In genomic region chr2:25919972-25920371, GRCm38 (mm10) we compare ENCODE assay signal across 13 mouse cellular contexts. TPM values are rescaled to one million over a fixed set of nuclear protein-coding genes. Genes with fewer than 3 reads are reported as not detected.
DNase-seq lines count a peak whose midpoint lies in the region; ATAC-seq and TF ChIP-seq lines count a peak whose summit lies in the region.
"Had no signal": no experiment of that assay in that cellular context is flagged by ENCODE, and none has a peak within 500 bp of the region (broad histone marks: within the 10 kb centered on the region; RNA-seq: fewer than 3 reads in every experiment).

No protein-coding gene starts in this region.

- peak; percentile 42 to 46 for DNase-seq in cerebellum, adult 18-20 months
- DNase-seq in cerebellum, adult 8-10 months, result no peak
- peak; percentile 2 for DNase-seq in ovary, postnatal 14 days (ENCODE audit: low spot score)
- no peak for DNase-seq in ovary, adult 18-20 months (ENCODE audit: low spot score)
- no peak for DNase-seq in gastrocnemius, adult 18-20 months (ENCODE audit: low spot score)
- DNase-seq: adrenal gland, postnatal 10 days; gastrocnemius, postnatal 36 days; heart, postnatal 14 days; liver, embryonic 13.5 days had no signal

- no peak overlapping the region for H3K4me3 ChIP-seq in hindbrain, embryonic 13.5 days
- H3K4me3 ChIP-seq in hindbrain, embryonic 12.5 days, result no peak overlapping the region
- no peak overlapping the region for H3K4me3 ChIP-seq in intestine, postnatal 0 days (ENCODE audit: low read depth, low read length)
- H3K4me3 ChIP-seq: left cerebral cortex, adult 2 months; liver, embryonic 13.5 days had no signal

- no peak overlapping the region for H3K27ac ChIP-seq in hindbrain, embryonic 13.5 days
- no peak overlapping the region for H3K27ac ChIP-seq in hindbrain, embryonic 12.5 days
- no peak overlapping the region for H3K27ac ChIP-seq in intestine, postnatal 0 days (ENCODE audit: low read depth, low read length)
- H3K27ac ChIP-seq: left cerebral cortex, adult 2 months; liver, embryonic 13.5 days had no signal

- 75% methylated on average over 3 of the region's 3 CpGs for WGBS in hindbrain, embryonic 13.5 days
- 66% methylated on average over 3 of the region's 3 CpGs for WGBS in hindbrain, embryonic 12.5 days
- 42% methylated on average over 3 of the region's 3 CpGs for WGBS in intestine, postnatal 0 days

- H3K4me2 ChIP-seq in hindbrain, embryonic 13.5 days, result no peak overlapping the region
- H3K4me2 ChIP-seq in hindbrain, embryonic 12.5 days (replicated peaks), result no peak overlapping the region
- no peak overlapping the region for H3K4me2 ChIP-seq in intestine, postnatal 0 days (replicated peaks; ENCODE audit: low read depth)
- H3K4me2 ChIP-seq: liver, embryonic 13.5 days had no signal

- peaks cover 9% of the 10 kb centered on the region for H3K4me1 ChIP-seq in hindbrain, embryonic 13.5 days (replicated peaks)
- peaks cover 4% of the 10 kb centered on the region; the same call in 1 of the 2 replicates for H3K4me1 ChIP-seq in hindbrain, embryonic 12.5 days
- no peaks in the 10 kb centered on the region; the same call in 1 of the 2 replicates for H3K4me1 ChIP-seq in intestine, postnatal 0 days (replicated peaks; ENCODE audit: control insufficient read depth, insufficient read depth, low read length)
- H3K4me1 ChIP-seq: liver, embryonic 13.5 days had no signal

- H3K27me3 ChIP-seq in hindbrain, embryonic 13.5 days, result no peaks in the 10 kb centered on the region
- H3K27me3 ChIP-seq in hindbrain, embryonic 12.5 days, result no peaks in the 10 kb centered on the region
- H3K27me3 ChIP-seq in intestine, postnatal 0 days (replicated peaks; ENCODE audit: control insufficient read depth, insufficient read depth, low read length), result no peaks in the 10 kb centered on the region
- H3K27me3 ChIP-seq: liver, embryonic 13.5 days had no signal

- peaks cover 31% of the 10 kb centered on the region for H3K36me3 ChIP-seq in hindbrain, embryonic 13.5 days
- peaks cover 18% of the 10 kb centered on the region for H3K36me3 ChIP-seq in hindbrain, embryonic 12.5 days
- no peaks in the 10 kb centered on the region; the same call in 1 of the 2 replicates for H3K36me3 ChIP-seq in intestine, postnatal 0 days (ENCODE audit: control insufficient read depth, insufficient read depth)

- no peak overlapping the region for H3K9ac ChIP-seq in hindbrain, embryonic 13.5 days
- no peak overlapping the region for H3K9ac ChIP-seq in hindbrain, embryonic 12.5 days
- H3K9ac ChIP-seq in intestine, postnatal 0 days (ENCODE audit: low read depth, low read length), result no peak overlapping the region
- H3K9ac ChIP-seq: liver, embryonic 13.5 days had no signal

- no peaks in the 10 kb centered on the region for H3K9me3 ChIP-seq in hindbrain, embryonic 13.5 days
- H3K9me3 ChIP-seq in hindbrain, embryonic 12.5 days (replicated peaks), result no peaks in the 10 kb centered on the region
- H3K9me3 ChIP-seq in intestine, postnatal 0 days (ENCODE audit: control insufficient read depth), result no peaks in the 10 kb centered on the region
- H3K9me3 ChIP-seq: liver, embryonic 13.5 days had no signal

- TF ChIP-seq CTCF in intestine, postnatal 0 days (IDR thresholded peaks at IDR 0.05; ENCODE audit: low read depth), result no peak

- ATAC-seq in hindbrain, embryonic 13.5 days (ENCODE audit: low FRiP score), result 0 out of 2 replicates have a peak, but pooled peaks have one; percentile 17
- no peak for ATAC-seq in hindbrain, embryonic 12.5 days (ENCODE audit: low FRiP score)
- ATAC-seq in intestine, postnatal 0 days, result peak; percentile 73

RNA-seq across cellular contexts. Expression of gene Kcnt1, which starts 56.4 kb away (rescaled TPM):
- 11.1 TPM in 2 replicates for polyA plus RNA-seq in hindbrain, embryonic 13.5 days (2015; fragmentation: Nextera tagmentation; extraction: Ambion mirVana)
- polyA plus RNA-seq in hindbrain, embryonic 12.5 days (2016; fragmentation: Nextera tagmentation; extraction: Ambion mirVana), result 2.9 and 4.6 TPM in 2 replicates
- polyA plus RNA-seq in intestine, postnatal 0 days (2015; fragmentation: Nextera tagmentation; extraction: Ambion mirVana), result 0.18 TPM in 2 replicates
- under 1 TPM; 0.34 to 0.47 TPM for total RNA-seq in gastrocnemius, adult 18-20 months (2021)

Comparison
In these comparisons a context has a peak if more than half of its experiments do, and no peak if none do; other contexts are left out.
1. DNase-seq: peak in cerebellum, adult 18-20 months (2 of 2) and ovary, postnatal 14 days (single experiment); none in cerebellum, adult 8-10 months (single experiment), ovary, adult 18-20 months (single experiment) and gastrocnemius, adult 18-20 months (single experiment).